Mouse (Mus musculus): Measurements from ENCODE around the gene Zyg11b. TPM values are rescaled to one million over a fixed set of nuclear protein-coding genes. Genes with fewer than 3 reads are reported as not detected.

The Zyg11b gene
- polyA plus RNA-seq, 1 experiment from 2014 or later: 14.6 TPM

DNA sequence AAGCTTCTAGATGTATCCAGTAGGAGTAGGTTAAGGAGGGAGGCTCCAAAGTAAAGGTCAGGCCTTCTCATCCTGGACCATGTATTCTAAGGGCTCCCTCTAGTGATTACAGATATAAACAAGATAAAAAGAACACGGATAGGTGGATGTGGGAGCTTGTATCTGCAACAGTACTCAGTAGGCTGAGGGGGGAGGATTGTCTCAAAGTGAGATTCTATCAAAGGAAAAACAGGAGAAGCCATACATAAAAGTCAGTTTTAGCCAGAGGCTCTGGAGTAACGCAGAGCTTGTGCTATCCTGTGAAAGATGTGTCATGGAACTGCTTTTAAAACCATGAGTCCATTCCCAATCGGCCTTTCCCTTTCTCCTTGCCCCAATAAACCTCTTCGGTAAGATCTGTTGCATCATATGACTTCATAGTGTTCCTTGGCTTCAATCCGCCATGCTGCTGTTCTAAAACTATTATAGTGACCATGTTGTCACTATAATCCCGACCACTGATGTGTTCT lies 26.2 kb upstream of the Zyg11b start:
- Histone ChIP-seq H3K27ac (replicated peaks; ENCODE audit: low read depth, low read length) (peak overlapping the region; percentile 78; the same call in 1 of the 2 replicates), H3K27me3 (ENCODE audit: control insufficient read depth, insufficient read depth, low read length) (no peaks in the 10 kb centered on the region), H3K4me1 (ENCODE audit: control insufficient read depth, insufficient read depth, low read length) (no peaks in the 10 kb centered on the region), H3K36me3 (ENCODE audit: control insufficient read depth, insufficient read depth, low read length) (peaks cover 5% of the 10 kb centered on the region; the same call in 1 of the 2 replicates), H3K9ac (ENCODE audit: low read length) (no peak overlapping the region), H3K4me3 (ENCODE audit: low read depth, low read length) (peak overlapping the region; percentile 67; the same call in 1 of the 2 replicates), H3K9me3 (ENCODE audit: control insufficient read depth, low read length) (no peaks in the 10 kb centered on the region), H3K4me2 (ENCODE audit: low read depth, severe bottlenecking) (peak overlapping the region; percentile 51)
- ATAC-seq (ENCODE audit: insufficient number of reproducible peaks, low FRiP score, low TSS enrichment, low read depth): no peak; the same call in 1 of the 2 replicates
- 41% methylated on average over 6 of the region's 6 CpGs for WGBS
- no peak for DNase-seq (ENCODE audit: low spot score)

DNA sequence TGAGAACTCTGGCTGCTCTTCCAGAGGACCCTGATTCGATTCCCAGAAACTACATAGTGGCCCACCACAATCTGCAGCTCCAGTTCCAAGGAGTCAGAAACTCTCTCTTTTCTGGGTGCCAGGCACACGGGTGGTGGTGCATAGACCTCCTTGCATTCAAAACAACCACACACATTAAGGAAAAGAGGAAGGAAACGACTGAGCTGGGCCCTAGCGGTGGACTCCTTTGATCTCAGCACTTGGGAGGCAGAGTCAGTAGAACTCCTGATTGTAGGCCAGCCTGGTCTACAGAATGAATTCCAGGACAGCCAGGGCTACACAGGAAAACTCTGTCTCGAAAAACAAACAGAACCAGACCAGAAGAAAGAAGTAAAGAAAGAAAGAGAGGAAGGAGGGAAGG lies 22.7 kb upstream of the Zyg11b start:
- WGBS: 66% methylated on average over 5 of the region's 5 CpGs
- no peaks in the 10 kb centered on the region for H3K36me3 ChIP-seq (ENCODE audit: control insufficient read depth, insufficient read depth, low read length)
- no peaks in the 10 kb centered on the region for H3K4me1 ChIP-seq (ENCODE audit: control insufficient read depth, insufficient read depth, low read length)
- no peaks in the 10 kb centered on the region for H3K27me3 ChIP-seq (ENCODE audit: control insufficient read depth, insufficient read depth, low read length)
- DNase-seq (ENCODE audit: low spot score) (no peak), ATAC-seq (ENCODE audit: insufficient number of reproducible peaks, low FRiP score, low TSS enrichment, low read depth) (no peak)
- H3K9ac ChIP-seq (ENCODE audit: low read length): no peak overlapping the region
- H3K4me3 ChIP-seq (ENCODE audit: low read depth, low read length): no peak overlapping the region
- H3K27ac ChIP-seq (replicated peaks; ENCODE audit: low read depth, low read length): no peak overlapping the region
- H3K4me2 ChIP-seq (ENCODE audit: low read depth, severe bottlenecking): no peak overlapping the region
- H3K9me3 ChIP-seq (ENCODE audit: control insufficient read depth, low read length): no peaks in the 10 kb centered on the region

DNA sequence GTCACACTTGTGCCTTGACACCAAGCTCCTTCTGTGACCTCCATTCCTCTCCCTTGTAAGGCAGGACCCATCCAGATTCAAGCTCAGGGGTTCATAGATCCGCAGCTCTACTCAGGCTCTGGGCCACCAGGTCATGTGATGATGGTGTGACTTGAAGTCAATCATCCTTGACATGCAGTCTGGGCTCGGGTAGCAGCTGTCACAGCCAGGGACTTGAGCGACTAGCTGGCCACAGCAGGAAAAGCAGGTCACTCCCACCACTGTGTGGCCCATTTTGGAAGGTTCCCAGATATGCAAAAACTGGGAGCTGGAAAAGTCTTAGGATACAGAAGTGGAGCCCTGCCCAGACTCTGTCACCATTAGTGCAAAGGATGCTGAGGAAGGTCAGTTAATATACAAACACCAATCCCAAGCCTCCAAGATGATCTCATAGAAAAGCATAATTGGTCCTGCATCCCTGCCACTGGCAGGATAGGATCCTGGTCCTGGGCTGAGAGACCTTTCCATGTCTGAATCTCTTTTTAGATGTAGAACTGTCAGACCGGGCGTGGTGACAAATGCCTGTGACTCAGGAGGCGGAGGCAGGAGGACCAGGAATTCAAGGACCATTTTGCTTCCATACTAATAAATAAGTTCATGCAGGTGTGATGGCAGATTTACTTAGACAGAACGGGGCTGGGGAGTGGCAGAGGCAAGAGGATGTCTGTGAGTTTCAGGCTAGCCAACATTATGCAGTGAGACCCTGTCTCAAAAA lies 19.9 kb upstream of the Zyg11b start:
- Histone ChIP-seq H3K4me1 (ENCODE audit: control insufficient read depth, insufficient read depth, low read length) (no peaks in the 10 kb centered on the region), H3K27ac (replicated peaks; ENCODE audit: low read depth, low read length) (no peak overlapping the region), H3K9ac (ENCODE audit: low read length) (no peak overlapping the region), H3K4me3 (ENCODE audit: low read depth, low read length) (no peak overlapping the region), H3K4me2 (ENCODE audit: low read depth, severe bottlenecking) (no peak overlapping the region), H3K9me3 (ENCODE audit: control insufficient read depth, low read length) (no peaks in the 10 kb centered on the region), H3K36me3 (ENCODE audit: control insufficient read depth, insufficient read depth, low read length) (no peaks in the 10 kb centered on the region), H3K27me3 (ENCODE audit: control insufficient read depth, insufficient read depth, low read length) (no peaks in the 10 kb centered on the region)
- DNase-seq (ENCODE audit: low spot score) (no peak), ATAC-seq (ENCODE audit: insufficient number of reproducible peaks, low FRiP score, low TSS enrichment, low read depth) (no peak)
- 81% methylated on average over 7 of the region's 7 CpGs for WGBS

DNA sequence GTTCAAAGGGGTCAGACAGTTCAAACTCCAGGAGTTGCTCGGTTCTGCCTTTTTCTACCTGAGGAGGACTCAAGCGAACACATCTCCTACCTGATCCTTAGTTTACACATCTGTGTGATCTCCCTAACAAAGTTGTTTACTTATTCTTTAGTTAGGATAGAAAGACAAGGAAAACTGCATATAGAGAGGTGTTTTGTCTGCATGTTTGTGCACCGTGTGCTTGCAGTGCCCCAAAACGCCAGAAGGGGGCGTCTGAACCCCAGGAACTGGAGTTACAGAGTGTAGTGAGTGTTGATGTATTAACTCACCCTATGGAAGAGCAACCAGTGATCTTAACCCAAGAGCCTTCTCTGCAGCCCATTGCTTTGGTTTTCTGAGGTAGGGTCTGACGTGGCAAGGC lies 18.9 kb upstream of the Zyg11b start:
- no peaks in the 10 kb centered on the region for H3K9me3 ChIP-seq (ENCODE audit: control insufficient read depth, low read length)
- no peaks in the 10 kb centered on the region for H3K4me1 ChIP-seq (ENCODE audit: control insufficient read depth, insufficient read depth, low read length)
- H3K27ac ChIP-seq (replicated peaks; ENCODE audit: low read depth, low read length): no peak overlapping the region
- H3K9ac ChIP-seq (ENCODE audit: low read length): no peak overlapping the region
- H3K27me3 ChIP-seq (ENCODE audit: control insufficient read depth, insufficient read depth, low read length): no peaks in the 10 kb centered on the region
- DNase-seq (ENCODE audit: low spot score): peak; percentile 49
- no peak overlapping the region for H3K4me3 ChIP-seq (ENCODE audit: low read depth, low read length)
- H3K4me2 ChIP-seq (ENCODE audit: low read depth, severe bottlenecking): no peak overlapping the region
- no peak for ATAC-seq (ENCODE audit: insufficient number of reproducible peaks, low FRiP score, low TSS enrichment, low read depth)
- H3K36me3 ChIP-seq (ENCODE audit: control insufficient read depth, insufficient read depth, low read length): no peaks in the 10 kb centered on the region
- 72% methylated on average over 6 of the region's 6 CpGs for WGBS

DNA sequence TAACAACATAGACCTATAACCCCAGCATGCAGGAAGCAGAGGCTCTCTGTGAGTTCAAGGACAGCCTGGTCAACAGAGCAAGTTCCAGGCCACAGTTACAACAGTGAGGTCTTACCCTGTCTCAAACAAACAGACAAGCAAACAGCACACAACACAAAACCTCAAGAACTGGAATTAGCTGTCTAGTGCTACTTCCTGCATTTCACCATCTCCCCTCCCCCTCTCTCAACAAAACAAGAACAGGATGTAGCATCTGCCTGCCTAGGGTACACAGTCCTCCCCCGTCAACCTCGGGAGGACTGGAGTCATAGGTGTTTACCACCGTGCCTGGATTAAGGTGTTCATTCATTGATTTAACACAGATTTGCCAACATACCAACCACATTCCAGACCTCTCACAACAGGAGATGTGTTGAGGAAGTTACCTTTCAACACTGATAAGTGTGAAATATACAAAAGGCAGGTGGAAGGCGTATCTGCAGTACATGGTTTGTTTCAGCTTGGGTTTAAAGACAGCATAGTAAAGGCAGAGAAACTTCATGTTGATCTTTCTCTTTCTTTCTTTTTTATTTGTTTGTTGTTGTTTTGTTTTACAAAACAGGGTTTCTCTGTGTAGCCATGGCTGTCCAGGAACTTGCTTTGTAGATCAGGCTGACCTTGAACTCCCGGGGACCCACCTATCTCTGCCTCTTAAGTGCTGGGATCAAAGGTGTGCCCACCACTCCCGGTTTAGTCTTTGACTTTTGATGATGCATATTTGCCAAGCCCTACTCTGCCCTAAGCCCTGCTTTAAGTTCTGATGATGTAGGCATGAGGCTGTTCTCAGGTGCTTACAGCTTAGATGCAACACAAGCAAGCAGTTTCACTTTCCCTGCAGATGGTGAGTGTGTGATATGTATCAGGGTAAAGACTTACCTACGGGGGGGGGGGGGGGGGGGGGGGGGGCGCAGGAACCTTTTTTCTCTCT lies 18.0 kb upstream of the Zyg11b start:
- no peaks in the 10 kb centered on the region for H3K9me3 ChIP-seq (ENCODE audit: control insufficient read depth, low read length)
- H3K4me2 ChIP-seq (ENCODE audit: low read depth, severe bottlenecking): no peak overlapping the region
- no peak overlapping the region for H3K4me3 ChIP-seq (ENCODE audit: low read depth, low read length)
- H3K27me3 ChIP-seq (ENCODE audit: control insufficient read depth, insufficient read depth, low read length): no peaks in the 10 kb centered on the region
- WGBS: 69% methylated on average over 7 of the region's 8 CpGs
- no peaks in the 10 kb centered on the region for H3K36me3 ChIP-seq (ENCODE audit: control insufficient read depth, insufficient read depth, low read length)
- no peak overlapping the region for H3K9ac ChIP-seq (ENCODE audit: low read length)
- H3K27ac ChIP-seq (replicated peaks; ENCODE audit: low read depth, low read length): no peak overlapping the region
- ATAC-seq (ENCODE audit: insufficient number of reproducible peaks, low FRiP score, low TSS enrichment, low read depth) (no peak), DNase-seq (ENCODE audit: low spot score) (no peak)
- H3K4me1 ChIP-seq (ENCODE audit: control insufficient read depth, insufficient read depth, low read length): no peaks in the 10 kb centered on the region

DNA sequence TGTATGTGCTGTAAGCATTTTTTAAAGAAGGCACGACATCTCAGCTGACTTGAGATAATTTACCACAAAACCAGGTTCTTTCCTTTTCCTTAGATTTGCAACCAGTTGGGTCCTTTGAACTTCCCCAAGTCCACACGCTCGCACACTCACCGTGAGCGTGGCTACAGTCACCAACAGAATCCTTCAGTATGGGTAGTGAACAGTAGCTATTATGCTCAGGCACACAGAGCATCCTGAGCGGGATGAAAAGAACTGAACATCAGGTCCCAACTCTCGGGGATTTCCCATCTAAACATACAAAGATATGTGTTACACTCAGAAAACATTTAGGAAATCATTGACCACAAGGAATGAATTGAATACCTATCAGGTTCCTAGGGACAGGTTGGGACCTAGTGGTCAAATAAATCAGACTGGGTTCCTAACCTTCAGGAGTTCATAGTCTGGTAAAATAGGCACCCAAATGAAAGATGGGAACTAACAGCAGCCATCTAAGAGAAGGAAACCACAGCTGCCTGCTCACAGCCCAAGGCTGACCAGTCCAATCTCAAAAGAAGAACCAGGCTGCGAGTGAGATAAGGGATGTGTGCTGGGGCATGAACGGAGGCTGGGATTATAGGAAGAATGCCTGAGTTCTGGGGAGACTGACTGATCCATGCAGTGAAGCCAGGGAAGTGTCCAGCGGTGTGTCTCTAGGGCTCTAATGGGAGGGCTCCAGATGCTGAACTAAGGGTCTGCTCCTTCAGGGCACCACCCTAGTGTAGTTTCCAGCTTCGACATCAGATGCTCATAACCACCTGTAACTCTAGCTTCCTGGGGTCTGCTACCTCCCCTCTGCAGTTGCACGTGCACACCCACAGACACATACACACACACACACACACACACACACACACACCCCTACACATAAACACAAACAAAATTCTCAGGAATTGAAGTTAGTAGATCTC lies 17.0 kb upstream of the Zyg11b start:
- H3K36me3 ChIP-seq (ENCODE audit: control insufficient read depth, insufficient read depth, low read length): no peaks in the 10 kb centered on the region
- H3K27me3 ChIP-seq (ENCODE audit: control insufficient read depth, insufficient read depth, low read length): no peaks in the 10 kb centered on the region
- no peak for ATAC-seq (ENCODE audit: insufficient number of reproducible peaks, low FRiP score, low TSS enrichment, low read depth)
- no peak for DNase-seq (ENCODE audit: low spot score)
- H3K4me3 ChIP-seq (ENCODE audit: low read depth, low read length): no peak overlapping the region
- H3K4me1 ChIP-seq (ENCODE audit: control insufficient read depth, insufficient read depth, low read length): no peaks in the 10 kb centered on the region
- H3K4me2 ChIP-seq (ENCODE audit: low read depth, severe bottlenecking): no peak overlapping the region
- no peaks in the 10 kb centered on the region for H3K9me3 ChIP-seq (ENCODE audit: control insufficient read depth, low read length)
- H3K27ac ChIP-seq (replicated peaks; ENCODE audit: low read depth, low read length): no peak overlapping the region
- H3K9ac ChIP-seq (ENCODE audit: low read length): no peak overlapping the region
- 86% methylated on average over 12 of the region's 12 CpGs for WGBS

DNA sequence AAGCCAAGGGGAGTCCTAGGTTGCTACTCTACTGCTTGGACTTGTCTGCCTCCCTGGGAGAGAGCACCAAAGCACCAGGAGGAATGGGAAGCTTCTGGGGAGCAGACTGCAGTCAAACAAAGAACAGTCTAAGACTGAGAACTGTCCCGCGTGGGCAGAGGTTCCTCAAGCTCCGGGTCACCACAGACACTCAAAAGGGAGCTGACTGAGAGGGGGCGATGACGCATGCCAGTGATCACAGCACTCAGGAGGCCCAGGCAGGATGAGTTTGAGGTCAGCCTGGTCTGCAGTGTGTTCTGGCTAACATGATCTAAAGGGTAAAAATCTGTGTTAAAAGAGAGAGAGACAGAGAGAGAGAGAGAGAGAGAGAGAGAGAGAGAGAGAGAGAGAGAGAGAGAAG lies 13.1 kb upstream of the Zyg11b start:
- Histone ChIP-seq H3K9ac (ENCODE audit: low read length) (no peak overlapping the region), H3K4me1 (ENCODE audit: control insufficient read depth, insufficient read depth, low read length) (no peaks in the 10 kb centered on the region), H3K27ac (replicated peaks; ENCODE audit: low read depth, low read length) (no peak overlapping the region), H3K36me3 (ENCODE audit: control insufficient read depth, insufficient read depth, low read length) (no peaks in the 10 kb centered on the region), H3K4me3 (ENCODE audit: low read depth, low read length) (no peak overlapping the region), H3K27me3 (ENCODE audit: control insufficient read depth, insufficient read depth, low read length) (no peaks in the 10 kb centered on the region), H3K9me3 (ENCODE audit: control insufficient read depth, low read length) (no peaks in the 10 kb centered on the region), H3K4me2 (ENCODE audit: low read depth, severe bottlenecking) (no peak overlapping the region)
- 73% methylated on average over 5 of the region's 5 CpGs for WGBS
- DNase-seq (ENCODE audit: low spot score) (no peak), ATAC-seq (ENCODE audit: insufficient number of reproducible peaks, low FRiP score, low TSS enrichment, low read depth) (no peak)

All from limb, embryonic 11.5 days (tissue).